Mouse (Mus musculus): ENCODE data around the gene Parp8.

DNA sequence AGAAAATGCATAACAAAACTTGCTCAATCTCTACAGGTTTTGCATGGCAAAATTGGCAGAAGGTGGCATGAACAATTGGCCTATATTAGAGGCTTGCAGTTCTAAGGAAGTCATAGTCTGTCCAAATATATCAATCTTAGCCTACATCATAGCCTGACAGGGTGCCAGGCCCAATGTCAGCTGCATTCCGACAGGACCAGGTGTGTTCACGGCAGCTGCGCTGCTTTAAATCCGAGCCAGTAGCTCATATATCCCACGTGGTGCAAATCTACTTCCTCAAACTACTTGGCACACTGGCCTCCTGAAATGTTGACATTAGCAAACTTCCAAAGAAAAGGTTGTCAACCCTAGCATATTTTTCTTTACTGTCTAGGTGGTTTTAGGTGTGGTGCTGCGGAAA lies 6.2 kb upstream of the Parp8 start:
- no peak for TF ChIP-seq CTCF (IDR thresholded peaks at IDR 0.05)
- TF ChIP-seq EP300 (IDR thresholded peaks at IDR 0.05; ENCODE audit: insufficient read depth, low read depth, low read length), result no peak

Data from heart, adult 2 months (tissue).